Mouse (Mus musculus) layer of hippocampus, adult 8-10 months (tissue): ENCODE data around the gene Ugt1a7c. TPM values are rescaled to one million over a fixed set of nuclear protein-coding genes. Genes with fewer than 3 reads are reported as not detected.
"Not testable (repeated sequence)": the region's sequence is repeated elsewhere in the genome, so short reads cannot be mapped to it uniquely, and the experiment has no call there.

ENCODE experiments used
- DNase-seq, 2 experiments: peaks; one replicate each; pipeline ENCODE4 v3.0.0; 2022; ENCODE audit warnings: low spot score in 2 of 2
- total RNA-seq, 4 experiments: library from RNA; stranded (reverse); gene quantifications; 2 replicates each; pipeline ENCODE4 v1.2.4; 2022

Gene Ugt1a7c
- total RNA-seq: 1 to 10 TPM in 2 of 4 experiments, under 1 TPM in 2; 0.37 to 3.8 (median 2.2) TPM

DNA sequence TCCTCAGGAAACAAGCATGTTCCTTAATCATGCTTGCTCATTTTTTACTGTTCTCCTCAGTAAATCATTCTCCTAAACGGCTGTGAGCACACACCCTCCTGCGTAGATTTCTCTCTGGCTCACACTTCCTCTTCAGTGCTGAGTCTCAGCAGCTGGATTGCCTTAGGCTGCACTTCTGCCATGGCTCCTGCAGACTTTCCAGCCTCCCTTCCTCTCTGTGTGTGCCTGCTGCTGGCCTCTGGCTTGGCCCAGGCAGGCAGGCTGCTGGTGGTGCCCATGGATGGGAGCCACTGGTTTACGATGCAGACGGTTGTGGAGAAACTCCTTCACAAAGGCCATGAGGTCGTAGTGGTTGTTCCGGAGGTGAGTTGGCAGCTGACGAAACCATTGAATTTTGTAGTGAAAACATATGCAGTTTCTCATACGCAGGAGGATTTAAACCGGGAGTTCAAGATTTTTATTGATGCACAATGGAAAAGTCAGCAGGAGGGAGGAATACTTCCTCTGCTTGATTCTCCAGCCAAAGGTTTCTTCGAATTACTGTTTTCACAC is at the start of gene Ugt1a7c:
Gene Ugt1a7c (plus strand): TSS at position 122 of the 552 bp plus-strand sequence.
- DNase-seq: no peak

DNA sequence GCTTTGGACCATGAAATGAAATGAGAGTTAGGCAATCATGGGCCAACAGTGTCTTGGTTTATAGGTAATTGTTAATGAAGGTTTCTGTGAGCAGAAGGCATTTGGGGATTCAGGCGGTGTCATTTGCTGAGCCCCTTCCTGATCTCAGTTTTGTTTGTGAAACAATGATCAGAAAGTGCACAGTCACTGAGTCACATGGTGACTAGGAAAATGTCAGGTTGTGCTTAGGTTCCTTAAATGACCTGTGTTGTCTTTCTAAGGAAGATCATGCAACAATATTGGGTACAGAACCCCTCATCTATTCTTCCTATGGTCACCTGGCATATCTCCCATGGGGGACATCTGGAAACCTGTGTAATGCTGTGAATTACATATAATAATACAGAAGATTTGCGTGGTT is 47.5 kb upstream of the Ugt1a7c start:
- DNase-seq: not testable (repeated sequence)

DNA sequence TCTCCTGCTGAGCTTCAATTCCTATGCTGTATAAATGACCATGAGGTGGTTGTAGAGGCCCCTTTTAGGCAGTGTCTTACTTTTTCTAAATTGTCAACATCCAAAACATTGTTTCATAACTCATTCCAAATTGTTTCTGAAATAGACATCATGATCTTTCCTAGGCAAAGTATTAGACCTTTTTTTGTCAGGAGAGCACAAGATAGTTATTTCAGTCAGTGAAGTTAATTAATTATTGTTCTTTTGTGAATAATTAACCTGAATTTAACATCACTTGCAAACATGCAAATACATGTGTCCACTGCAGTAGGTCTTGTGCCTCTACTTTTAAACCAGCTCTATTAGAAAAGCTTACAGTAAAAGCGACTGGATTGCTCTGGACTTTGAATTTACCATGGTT is 39.8 kb upstream of the Ugt1a7c start, which contains the start of gene Ugt1a10:
Gene Ugt1a10 (plus strand): TSS at position 301 of the 400 bp plus-strand sequence.
- DNase-seq: no peak

DNA sequence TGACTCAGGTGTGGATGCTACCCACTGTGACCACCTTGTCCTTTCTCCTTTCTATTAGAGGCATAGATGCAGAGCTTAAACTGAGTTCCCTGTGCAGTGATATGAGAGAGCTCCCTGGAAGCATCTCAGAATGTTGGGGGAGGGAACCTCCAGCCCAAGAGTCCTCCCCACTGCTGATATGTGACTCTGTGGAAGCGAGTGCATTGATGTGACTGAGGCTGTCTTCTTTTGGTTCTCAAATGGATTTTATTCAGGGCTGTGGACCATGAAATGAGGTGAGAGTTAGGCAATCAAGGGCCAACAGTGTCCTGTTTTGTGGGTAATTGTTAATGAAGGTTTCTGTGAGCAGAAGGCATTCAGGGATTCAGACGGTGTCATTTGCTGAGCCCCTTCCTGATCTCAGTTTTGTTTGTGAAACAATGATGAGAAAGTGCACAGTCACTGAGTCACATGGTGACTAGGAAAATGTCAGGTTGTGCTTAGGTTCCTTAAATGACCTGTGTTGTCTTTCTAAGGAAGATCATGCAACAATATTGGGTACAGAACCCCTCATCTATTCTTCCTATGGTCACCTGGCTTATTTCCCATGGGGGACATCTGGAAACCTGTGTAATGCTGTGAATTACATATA is 28.3 kb upstream of the Ugt1a7c start:
- not testable (repeated sequence) for DNase-seq

DNA sequence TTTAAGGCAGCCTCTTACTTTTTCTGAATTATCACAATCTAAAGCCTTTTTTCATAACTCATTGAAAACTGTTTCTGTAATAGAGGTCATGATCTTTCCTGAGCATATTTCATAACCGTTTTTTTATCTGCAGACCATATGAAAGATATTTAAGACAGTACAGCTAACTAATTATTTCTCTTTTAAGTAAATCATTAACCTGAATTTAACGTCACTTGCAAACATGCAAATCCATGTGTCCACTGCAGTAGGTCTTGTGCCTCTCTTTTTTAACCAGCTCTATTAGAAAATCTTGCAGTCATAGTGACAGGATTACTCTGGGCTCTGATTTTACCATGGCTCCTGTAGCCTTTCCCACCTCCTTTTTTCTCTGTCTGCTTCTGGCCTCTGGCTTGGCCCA is 24.4 kb upstream of the Ugt1a7c start, which contains the start of gene Ugt1a9:
Gene Ugt1a9 (plus strand): TSS at position 306 of the 400 bp plus-strand sequence.
- DNase-seq: no peak

DNA sequence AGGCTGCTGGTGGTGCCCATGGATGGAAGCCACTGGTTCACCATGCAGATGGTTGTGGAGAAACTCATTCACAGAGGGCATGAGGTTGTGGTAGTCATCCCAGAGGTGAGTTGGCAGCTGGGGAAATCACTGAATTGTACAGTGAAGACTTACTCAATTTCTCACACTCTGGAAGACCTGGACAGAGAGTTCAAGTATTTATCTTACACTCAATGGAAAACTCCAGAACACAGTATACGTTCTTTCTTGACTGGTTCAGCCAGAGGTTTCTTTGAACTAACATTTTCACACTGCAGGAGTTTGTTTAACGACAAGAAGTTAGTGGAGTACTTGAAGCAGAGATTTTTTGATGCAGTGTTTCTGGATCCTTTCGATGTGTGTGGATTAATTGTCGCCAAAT is 24.0 kb upstream of the Ugt1a7c start:
- no peak for DNase-seq

DNA sequence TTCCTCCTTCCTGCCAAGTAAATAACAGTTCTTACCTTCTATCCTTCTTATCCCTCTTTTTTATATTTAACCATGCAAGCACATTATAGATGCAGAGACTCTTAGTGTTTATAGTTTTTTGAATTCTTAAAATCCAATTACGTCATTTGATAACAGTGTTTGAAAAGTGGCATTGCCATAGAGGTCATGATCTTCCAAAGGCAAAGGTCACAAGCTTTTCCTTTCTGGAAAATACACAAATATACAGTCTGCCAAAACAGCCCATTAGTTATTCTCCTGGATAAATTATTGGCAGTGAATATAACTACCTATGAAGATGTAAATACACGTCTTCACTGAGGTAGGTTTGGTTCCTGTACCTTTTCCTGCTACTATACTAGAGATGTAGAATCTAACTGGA is 20.4 kb upstream of the Ugt1a7c start:
- DNase-seq: no peak

DNA sequence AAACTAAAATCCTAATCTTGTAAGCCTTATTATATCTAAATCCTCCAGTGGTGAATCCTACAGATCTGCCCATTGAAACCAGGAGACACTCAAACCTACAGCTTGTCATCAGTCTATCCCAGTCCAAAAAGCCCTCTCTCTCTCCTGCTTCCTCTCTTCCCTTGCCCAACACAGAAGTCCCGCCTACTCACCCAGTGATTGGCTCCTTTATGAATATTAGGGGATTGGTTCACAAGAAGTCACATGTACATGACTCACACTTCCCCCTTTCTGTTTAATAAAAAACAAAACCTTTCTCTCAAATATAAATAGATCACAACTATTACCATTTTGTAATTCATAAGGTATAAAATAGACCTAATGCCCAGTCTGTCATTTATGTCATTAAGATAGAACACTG is 17.7 kb upstream of the Ugt1a7c start:
- DNase-seq: no peak

DNA sequence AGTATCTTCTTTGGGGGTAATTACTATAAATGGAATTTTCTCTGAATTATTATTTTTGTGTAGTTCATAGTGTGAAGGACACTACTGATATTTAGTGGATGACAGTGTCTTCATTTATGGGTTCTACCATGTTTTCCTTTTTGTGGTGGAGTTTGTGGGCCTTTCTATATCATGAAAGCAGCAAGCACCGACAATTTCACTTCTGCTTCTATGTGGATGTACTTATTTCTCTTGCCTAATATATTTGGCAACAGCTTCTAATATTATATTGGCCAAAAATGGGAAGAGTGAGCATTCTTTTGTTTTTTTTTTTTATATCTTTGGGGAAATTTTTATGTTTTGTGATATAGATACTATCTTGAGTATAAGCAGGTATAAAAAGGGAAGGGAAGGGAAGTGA is 13.2 kb upstream of the Ugt1a7c start:
- no peak for DNase-seq

DNA sequence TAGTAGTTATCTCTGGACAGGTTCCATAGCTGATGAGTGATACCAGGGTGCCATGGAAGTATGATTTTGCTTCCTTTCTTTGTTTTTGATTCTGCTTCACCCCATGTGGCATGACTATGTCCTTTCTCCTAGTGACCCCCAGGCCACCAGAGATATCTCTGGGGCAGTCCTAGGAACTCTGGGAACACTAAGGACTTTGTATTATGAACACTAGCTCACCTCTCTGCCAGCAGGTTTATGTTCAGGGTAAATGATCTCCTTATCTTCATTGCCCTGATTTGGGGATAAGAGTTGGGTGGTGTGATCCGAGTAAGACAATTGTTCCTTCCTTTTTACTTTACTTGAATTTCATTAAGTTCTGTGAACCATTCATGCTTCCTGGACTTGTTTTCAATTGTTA is 8.7 kb upstream of the Ugt1a7c start:
- DNase-seq: no peak

DNA sequence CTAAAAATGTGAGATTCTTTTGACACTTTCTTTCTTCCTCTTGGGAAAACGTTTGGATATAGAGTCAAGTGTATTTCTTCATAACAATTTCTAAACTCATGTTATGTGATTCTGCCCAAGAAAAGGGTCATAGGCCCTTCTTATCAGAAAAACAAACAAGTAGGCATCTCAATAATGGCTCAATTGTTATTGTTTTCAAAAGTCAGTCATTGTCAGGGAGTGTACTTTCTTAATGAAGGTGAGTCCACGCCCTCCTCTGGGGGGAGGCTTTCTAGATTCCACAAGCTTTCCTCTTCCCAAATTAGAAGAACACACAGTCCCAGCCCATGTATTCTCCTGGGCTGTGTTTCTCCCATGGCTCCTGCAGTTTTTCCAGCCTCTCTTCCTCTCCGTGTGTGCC is 7.3 kb upstream of the Ugt1a7c start, which contains the start of gene Ugt1a8:
Gene Ugt1a8 (plus strand): TSS at position 301 of the 400 bp plus-strand sequence.
- DNase-seq: no peak

DNA sequence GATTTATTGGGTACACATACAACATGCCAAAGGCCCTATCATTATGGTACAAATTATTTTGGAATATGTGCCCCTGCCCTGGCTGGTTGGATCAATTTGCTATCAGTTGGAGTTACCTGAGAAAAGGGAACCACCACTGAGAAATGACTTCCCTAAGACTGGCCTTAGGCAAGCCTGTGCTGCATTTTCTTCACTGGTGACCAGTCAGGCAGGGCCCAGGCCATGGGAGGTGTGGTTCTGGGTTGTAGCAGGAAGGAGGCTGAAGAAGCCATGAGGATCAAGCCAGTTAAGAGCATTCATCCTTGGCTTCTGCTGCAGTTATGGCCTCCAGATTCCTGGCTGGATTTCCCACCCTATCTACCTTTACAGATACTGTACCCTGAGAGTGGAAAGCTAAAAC is 2.5 kb upstream of the Ugt1a7c start:
- no peak for DNase-seq

DNA sequence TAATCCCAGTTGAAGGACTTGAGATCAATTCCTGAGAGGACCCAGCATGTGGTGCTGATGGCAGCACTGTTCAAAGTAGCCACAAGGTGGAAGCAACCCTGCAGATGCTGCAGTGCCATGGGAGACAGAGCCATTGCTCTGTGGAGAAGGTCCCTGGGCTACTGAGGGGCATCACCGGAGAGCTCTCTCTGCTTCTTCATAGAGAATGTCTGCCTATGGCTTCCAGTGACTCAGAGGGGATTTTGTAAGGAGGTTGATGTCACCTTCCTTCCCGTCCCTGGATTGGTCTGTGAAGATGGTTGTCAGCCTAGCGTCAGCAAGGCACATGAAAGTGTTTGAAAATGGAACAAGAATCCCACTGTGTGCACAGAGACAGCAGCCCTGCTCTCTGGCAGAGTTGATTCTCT is 589 bp upstream of the Ugt1a7c start:
- DNase-seq: not testable (repeated sequence)

DNA sequence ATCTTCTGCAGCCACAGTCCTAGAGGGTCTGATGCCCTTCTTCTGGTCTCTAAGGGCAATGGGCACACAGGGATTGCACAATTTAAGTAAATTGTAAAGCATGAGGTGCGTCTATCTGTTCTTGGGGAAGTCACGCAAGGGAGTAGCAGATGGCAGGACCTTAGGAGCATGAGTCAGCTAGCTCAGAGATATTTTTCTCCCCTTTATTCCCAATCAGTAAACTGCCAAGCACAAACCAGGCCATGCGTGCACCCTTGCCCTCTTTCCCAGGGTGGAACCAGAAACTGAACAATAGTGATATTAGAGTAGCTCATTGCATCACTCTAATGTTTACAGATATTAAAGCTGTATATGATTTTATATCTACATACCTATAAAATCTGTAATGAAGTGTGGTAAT is 3.7 kb downstream of the Ugt1a7c start:
- not testable (repeated sequence) for DNase-seq

DNA sequence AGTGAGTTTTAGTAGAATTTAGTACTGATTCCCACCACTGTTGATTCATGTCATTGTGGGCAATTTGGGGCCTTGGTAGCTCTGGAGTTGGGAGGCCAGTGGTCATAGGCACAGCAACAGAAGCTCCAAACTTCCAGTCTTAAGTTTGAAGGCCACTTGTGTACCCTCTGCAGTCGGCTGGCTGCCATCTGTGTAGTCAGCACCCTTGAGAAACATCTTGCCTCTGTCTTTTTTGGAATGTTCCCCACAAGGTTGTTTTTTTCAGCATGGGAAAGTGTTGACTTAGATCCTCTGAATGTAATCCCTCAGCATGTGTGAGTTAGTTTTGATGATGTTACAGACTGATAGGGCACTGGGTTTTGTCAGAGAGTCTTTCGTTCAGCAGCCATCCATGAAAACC is 4.8 kb downstream of the Ugt1a7c start:
- not testable (repeated sequence) for DNase-seq

DNA sequence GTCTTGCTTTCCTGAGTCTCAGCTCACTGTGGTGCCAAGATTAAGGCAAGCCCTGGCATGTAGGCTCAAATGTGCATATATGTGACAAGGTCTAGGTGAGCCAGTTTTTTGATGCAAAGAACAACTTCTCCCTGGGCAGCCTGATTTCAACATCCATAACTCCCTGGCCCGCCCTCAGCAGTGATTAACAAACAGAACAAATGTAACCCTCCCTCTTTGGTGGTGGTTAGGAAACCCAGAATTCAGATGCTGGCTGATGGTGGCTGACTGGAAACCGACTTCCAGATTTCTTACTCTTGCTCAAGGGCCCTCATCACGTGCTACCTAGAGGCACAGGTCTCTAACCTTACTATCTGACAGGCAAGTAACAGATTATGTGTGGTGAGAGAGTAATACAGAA is 8.2 kb downstream of the Ugt1a7c start, which contains the start of gene Ugt1a6b:
Gene Ugt1a6b (plus strand): TSS at position 234 of the 400 bp plus-strand sequence.
- not testable (repeated sequence) for DNase-seq

DNA sequence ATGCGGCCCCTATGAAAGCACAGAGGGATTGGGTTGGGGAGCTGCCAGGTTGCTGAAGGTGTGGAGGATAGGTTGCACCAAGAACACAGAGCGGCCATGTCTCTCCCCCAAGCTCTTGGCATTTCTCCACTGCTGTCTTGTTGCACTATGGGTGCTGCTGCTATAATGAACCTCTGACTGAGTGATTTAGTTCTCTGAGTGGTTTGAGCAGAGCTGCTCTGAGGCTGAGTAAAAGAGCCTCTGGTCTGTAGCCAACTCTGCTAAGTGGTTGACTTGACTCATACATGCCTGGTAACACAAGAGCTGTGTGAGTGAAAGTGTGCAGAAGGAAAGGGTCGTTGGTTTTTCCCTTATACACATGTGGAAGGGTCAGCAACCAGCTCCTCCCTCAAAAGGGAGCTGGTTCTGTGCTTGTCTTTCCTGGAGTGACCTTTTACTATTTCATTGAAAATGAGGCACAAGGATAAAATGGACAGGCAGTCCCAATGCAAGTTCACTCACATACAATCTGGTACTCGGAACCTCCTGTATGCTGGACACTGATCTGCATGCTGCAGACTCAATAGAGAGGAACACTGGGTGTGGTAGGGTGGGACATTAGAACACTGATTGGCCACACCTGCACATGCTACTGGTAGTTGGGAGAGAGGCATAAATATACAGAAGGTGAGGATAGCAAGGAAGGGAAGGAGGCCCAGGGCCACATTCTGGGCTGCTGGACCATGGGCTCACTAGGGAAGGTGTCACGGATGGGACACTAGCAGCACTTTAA is 9.0 kb downstream of the Ugt1a7c start:
- not testable (repeated sequence) for DNase-seq

DNA sequence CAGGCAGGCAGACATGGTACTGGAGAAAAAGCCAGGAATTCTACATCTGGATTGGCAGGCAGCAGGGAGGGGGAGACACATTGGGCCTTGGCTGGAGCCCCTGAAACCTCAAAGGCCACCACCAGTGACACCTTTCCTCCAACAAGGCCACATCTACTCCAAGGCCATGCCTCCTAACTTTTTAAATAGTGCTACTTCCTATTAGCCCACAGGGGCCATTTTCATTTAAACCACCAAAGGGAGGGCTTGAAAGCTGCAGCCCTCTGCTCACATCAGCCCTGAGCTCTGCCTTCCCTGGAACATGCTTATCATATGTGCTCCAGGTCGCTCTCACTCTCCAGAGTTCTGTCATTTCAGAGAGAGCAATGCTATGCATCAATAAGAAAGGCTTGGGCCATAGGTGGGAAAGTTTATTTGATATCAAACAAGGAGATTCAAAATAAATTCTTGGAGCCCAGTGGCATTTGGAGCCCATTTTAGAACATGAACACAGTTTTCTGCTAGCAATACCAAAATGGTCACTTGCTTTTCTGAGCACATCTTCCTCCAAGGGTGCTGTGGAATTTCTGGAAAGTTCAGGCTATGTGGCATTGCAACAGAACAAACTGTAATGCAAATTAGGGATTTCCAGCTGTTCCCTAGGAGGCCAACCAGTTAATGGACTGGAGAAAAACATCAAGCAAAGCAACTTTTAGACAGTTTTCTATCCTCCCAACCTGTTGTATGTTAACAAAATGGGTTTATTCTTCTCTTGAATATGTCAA is 10.0 kb downstream of the Ugt1a7c start:
- DNase-seq: no peak

DNA sequence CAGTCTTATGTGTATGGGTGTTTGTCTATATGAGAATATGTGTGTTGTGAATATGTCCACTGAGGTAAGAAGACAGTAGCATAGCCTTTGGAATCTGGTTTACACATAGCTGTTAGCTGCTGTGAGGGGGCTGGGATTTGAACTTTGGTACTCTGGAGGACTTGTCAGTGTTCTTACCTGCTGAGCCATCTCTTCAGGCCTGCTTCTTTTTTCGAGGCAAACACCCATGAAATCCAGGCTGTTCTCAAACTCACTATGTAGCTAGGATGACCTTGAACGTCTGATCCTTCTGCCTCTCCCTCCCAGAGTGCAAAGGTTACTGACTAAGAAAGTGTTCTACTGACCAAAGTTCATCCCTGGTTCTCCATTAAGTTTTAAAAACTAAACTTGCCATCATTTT is 10.8 kb downstream of the Ugt1a7c start:
- no peak for DNase-seq

DNA sequence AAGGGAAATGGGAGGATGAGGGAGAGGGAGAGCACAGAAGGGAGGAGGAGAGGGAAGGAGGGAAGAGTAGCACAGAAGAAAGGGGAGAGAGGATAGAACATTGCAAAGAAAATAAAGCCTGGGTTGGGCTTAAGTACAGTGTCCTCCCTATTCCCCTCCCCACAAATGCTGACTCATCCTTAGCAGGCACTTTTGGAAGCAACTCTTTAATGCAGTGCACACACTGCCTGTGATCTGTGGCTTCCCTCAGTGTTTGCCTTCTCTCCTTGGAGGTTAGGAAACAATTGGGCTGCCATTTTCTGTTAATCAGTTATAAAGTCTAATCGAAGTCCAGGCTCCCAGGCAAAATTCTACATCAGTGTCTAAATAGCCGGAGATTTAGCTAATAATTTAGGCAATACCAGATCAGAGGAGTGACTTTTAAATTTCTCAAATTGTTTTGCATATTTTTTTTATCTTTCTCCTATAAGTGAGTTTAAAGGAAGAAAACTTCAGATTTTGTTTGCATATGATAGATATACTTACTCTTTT is 14.2 kb downstream of the Ugt1a7c start:
- not testable (repeated sequence) for DNase-seq

DNA sequence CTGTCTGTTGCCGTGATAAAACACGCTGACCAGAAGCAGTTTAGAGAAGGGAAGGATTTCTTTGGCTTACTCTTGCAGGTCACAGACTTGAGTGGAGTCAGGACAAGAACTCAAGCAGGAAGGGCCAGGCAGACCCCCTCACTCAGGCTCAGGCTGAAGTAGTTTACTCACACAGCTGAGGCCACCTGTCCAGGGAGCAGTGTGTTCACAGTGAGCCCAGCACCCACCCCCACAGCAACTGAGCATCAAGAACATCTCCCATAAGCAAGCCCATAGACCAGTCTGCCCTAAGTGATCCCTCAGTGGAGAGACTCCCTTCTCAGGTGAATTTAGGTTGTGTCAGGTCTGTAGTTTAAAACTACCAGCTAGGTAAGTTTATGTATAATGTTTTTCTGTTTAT is 14.7 kb downstream of the Ugt1a7c start:
- DNase-seq: not testable (repeated sequence)
